Mouse (Mus musculus): ENCODE results near the gene Odc1. TPM values are rescaled to one million over a fixed set of nuclear protein-coding genes. Genes with fewer than 3 reads are reported as not detected.
A peak's percentile ranks its signal among the peaks of the same experiment; 100 is the strongest.

The Odc1 gene
- 10 to 100 TPM; 51.0 to 56.8 TPM for total RNA-seq (2021)
- long read RNA-seq, experiment 1, transcript Odc1-201 (12 exons, 2,208 nt): major isoform, 54 of 67 reads
- long read RNA-seq, experiment 1, partial matches to known transcripts: 2 of 67 reads
- long read RNA-seq, experiment 1, other reads (novel, unspliced or antisense): 11 of 67 reads
- long read RNA-seq, experiment 2, transcript Odc1-201 (12 exons, 2,208 nt): major isoform, 38 of 48 reads
- long read RNA-seq, experiment 2, partial matches to known transcripts: 2 of 48 reads
- long read RNA-seq, experiment 2, other reads (novel, unspliced or antisense): 7 of 48 reads

DNA sequence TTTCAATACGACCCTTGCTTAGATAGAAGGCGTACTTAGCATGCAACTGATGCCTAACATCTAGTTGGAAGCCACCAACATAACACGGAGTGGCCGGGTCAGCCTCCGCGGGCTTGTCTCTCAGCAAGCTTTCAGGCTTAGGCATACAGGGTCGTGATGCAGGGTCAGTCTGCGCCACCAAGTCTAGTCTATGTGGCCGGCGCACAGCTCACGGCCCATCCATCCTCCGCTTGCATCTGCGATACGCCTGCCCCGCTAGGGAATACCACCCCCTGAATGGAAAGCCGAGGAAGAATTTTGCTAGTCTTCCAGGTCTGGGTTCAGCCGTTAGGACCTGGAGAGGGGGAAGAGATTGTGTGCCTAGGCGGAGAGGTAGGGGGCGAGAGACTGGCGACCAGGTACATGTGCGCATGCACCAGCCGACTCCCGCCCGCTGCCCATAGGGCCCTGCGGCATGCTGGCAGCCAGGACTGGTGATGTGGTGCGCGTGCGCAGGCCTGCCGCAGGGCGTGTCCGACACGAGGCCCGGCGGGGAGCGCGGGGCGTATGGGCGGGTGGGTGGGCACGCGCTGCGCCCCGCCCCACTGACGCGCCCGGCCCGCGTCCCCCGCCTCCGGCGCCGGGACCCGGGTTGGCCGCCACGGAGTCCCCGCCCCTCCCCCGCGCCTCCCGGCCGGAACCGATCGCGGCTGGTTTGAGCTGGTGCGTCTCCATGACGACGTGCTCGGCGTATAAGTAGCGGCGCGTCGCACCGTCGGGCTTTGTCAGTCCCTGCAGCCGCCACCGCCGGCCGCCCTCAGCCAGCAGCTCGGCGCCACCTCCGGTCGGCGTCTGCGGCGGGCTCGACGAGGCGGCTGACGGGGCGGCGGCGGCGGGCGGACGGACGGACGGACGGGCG lies at the start of gene Odc1:
Gene Odc1, plus strand, starts transcription at position 586 of the 898 bp plus-strand sequence.
- peak; percentile 98 to 99 for DNase-seq (ENCODE audit: low spot score in 2 of 2)
- intact Hi-C loops (cut with DNase I): loop anchor here (5.0 to 10.0 kb wide), 2 partner anchors 122 to 710 kb away; no protein-coding TSS in a partner anchor

DNA sequence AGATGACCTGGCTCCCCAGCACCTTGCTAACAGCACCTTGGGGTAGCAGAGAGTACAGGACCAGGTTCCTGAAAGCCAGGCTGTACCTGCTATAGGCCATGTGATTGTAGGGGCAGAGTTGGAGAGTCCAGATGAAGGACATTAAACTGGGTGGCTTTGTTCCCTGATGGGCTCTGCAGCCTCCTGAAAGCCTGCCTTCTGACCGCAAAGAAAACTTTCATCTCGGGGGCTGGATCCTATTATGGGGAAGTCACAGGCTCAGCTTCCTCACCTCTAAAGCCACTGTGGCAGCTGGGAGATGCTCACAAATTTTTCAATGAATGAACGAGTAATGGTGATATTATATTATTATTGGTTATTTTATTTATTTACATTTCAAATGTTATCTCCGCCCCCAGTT lies 49.8 kb upstream of the Odc1 start:
- no peak for DNase-seq (ENCODE audit: low spot score in 2 of 2)
- intact Hi-C loops (cut with DNase I): no loop called here

DNA sequence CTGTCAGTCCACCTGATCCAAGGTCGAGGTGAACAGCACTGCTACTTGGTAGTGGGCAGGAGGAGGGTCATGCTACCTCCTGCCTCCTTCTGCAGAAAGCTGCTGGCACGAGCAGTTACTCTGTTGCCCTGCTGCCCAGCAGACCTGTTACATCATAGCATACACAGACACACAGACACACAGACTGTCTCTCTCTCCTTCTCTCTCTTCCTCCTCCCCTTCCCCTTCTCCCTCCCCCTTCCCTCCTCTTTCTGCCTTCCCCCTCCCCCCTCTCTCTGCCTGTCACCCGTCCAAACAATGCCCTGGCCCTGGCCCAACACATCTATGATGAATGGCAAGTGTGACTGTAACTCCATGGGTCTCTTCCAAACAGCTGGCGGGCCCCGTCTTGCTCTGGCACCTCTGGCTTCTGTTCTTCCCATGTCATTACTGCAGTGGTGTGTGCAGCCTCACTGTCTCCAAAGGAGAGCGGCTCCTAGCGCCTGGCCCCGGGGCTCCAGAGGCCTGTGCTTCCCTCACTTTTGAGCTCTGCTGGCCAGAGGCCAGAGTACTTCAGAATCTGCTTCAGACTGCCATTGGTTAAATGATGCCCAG lies 48.6 kb upstream of the Odc1 start:
- no peak for DNase-seq (ENCODE audit: low spot score in 2 of 2)
- intact Hi-C loops (cut with DNase I): no loop called here

DNA sequence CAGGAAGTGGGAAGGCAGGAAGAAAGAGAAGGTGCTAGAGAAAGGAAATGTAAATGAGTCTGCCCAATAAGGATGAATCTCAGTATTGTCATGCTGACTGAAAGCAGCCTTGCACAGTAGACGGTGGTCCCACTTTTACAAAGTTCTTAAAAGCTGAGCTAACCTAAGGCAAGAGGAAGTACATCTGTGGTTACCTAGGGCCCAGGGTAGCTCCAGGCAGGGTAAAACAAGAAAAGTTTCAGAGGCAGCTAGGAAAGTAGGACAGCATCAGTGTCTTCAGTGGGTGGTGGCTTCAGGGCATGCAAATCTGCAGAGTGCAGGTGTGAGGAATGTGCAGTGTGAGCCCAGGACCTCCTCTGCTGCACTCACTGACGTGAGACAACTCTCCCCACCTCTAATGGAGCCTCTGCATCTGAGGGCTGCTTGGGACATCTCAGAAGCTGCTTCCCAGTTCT lies 38.9 kb upstream of the Odc1 start:
- intact Hi-C loops (cut with DNase I): no loop called here
- DNase-seq (ENCODE audit: low spot score in 2 of 2): no peak

DNA sequence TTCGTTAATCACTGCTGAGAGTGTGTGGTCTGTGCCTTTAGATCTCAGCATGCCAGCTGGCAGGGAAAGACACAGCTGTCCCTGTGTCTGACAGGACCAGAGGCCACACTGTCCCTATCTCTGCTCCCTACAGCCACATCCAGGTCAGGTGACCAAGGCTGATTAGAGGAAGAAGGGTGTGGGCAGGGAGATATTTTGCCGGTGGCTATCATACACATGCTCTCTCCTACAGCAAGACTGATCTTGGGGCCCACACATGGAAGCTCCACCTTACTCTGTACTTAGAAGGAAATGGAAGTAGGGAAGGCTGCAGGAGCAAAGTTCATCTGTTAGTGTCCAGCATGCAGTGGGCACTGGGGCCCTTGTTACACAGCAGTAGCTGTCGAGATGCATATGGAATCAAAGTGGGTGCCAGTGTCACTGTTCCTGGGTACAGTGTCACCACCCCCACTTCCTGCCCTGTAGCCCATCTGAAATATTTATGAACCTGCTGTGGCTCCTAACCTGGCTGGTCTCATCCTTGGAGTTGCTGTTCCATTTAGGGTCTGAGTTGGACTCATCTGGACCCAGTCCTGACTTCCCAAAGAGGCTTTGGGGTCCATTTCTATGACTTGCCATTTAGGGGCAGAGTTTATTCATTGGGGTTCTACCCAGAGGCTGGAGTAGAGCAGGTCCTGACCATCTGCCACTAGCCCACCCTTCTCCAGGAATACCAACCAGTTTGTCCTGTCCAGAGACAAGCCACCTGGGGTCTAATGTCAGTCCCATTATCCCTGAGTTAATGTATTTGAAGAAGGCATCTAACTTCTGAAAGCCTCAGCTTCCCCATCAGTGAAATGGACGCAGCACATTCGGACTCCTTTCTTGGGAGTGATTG lies 38.2 kb upstream of the Odc1 start:
- no peak for DNase-seq (ENCODE audit: low spot score in 2 of 2)

DNA sequence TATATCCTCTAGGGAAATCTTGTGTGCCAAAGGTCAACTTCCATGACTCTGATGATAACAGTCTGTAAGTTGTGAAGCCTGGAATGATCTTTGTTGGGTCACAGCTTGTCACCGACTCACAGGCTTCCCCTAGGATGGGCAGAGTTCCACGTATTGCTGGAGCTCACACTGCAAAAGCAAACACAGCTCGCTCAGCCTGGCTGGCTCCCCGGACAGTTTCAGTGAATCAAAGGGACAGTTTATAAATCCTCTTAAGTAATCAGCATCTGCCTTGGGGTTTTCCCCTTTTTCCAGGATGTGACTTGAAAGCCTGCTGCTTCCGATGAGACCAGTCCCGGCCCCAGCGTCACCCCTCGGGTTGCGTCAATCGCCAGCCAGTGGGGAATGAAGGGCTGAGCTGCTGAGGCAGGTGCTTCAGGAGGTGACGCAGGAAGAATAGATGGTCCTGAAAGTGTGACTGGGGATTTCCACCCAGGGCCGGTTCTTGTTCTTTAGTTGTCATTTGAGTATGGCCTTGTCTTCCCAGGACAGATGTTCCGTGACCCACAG lies 37.5 kb upstream of the Odc1 start:
- intact Hi-C loops (cut with DNase I): no loop called here
- DNase-seq (ENCODE audit: low spot score in 2 of 2): peak; percentile 8 to 37

More for the DNA sequence above, 38.2 kb upstream of the Odc1 start:
- intact Hi-C loops (cut with DNase I): no loop called here

DNA sequence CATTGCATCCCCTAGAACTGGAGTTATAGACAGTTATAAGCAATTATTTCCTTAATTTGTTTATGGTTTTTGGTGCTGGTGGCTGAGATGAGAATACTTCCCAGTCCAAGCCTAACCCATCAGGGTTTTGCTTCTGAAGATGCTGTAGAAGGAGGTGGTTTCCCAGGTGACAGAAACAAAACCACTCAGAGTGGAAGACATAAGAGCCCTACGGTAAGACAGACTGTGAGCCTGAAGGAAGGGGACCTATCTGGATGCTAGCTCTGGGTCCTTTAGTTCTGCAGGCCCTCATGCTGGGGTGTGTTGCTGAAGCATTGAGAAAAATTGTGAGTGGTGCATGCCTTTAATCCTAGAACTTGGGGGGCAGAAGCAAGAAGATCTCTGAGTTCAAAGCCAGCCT lies 35.3 kb upstream of the Odc1 start:
- intact Hi-C loops (cut with DNase I): no loop called here
- no peak for DNase-seq (ENCODE audit: low spot score in 2 of 2)

DNA sequence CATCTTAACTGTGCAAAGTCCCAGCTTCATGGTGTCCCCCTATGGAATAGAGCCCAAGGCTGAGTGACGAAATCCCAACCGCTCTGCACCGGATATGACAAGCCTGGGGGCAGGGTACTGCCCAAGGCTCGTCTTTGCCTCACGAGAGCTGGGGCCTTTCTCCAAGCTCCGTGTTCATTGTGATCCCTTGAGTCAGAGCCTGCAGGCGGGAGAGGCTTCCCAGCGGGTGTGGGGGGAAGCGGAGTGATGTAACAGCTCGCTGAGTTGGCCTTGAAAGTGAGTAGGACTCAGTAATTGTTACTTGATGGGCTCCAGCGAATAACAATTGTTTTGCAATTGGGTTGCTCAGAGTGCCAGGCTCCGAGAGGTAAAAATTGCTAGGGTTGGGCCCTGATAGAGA lies 34.4 kb upstream of the Odc1 start:
- DNase-seq (ENCODE audit: low spot score in 2 of 2): no peak
- intact Hi-C loops (cut with DNase I): no loop called here

DNA sequence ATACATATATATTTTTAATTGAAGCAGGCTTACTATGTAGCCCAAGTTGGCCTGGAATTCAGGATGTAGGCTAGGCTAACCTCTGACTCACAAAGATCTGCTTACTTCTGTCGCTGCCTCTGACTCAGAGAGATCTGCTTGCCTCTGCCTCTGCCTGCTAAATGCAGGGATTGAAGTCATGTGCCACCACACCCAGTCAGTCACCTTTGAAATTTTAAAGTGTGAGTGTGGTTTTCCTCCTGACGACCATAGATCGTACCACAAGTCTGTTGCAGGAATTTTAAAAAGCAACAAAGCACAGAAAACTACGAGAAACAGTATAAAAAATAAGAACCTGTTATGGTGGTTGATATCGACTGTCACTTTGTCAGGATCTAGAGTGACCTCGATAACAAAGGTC lies 33.6 kb upstream of the Odc1 start:
- intact Hi-C loops (cut with DNase I): no loop called here
- DNase-seq (ENCODE audit: low spot score in 2 of 2): no peak

DNA sequence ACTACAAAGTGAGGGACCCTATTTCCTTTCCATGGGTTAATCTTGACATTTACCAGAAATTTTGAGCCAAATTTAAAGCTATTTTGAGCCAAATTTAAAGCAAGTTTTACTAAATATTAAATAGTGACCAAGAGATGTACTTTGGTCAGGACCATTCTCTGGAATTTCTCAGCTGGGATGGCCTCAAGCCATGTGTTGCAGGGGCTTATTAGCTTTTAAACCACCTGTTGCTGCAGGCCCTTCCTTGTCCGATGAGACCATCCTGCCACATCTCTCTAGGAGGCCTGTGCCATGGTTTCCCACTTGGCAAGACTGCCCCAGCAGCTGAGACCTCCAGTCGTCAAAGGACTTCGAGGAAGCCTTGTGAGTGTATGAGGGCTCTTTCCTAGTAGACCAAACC lies 15.4 kb upstream of the Odc1 start:
- intact Hi-C loops (cut with DNase I): no loop called here
- no peak for DNase-seq (ENCODE audit: low spot score in 2 of 2)

DNA sequence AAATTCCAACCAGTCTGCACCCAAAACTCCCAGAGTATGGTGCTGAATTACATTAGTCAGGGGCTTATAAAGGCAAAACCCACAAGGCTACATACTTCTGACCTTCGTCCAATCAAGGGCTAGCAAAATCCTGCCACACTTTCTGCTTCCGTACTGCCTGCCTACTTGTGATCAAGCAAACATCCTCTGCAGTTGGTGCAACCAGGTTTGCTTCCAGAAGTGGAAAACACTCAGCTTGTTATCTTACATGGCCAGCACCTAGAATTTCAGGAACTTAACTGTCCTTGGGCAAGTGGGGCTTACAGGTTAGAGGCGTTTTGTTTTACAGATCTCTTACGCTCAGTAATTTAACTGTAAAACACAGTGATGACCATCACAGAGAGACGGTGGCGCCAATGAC lies 14.9 kb upstream of the Odc1 start:
- intact Hi-C loops (cut with DNase I): no loop called here
- no peak for DNase-seq (ENCODE audit: low spot score in 2 of 2)

DNA sequence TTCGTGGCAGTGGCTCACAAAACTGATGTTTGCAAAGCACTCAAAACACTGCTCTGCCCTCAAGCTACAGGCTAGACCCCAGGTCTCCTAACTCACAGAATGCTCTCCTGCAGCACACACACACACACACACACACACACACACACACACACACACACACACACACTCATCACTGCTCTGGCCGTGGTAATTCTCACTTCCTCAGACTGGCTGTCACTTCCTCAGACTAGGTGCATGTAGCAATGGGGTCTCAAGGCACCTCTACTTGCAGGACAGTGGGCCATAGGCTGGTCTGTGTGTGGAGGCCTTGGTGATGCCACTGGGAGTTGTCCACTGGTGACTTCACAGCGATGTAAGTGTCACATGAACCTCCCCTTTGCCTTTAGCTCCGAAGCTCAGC lies 13.8 kb upstream of the Odc1 start:
- intact Hi-C loops (cut with DNase I): no loop called here
- no peak for DNase-seq (ENCODE audit: low spot score in 2 of 2)

DNA sequence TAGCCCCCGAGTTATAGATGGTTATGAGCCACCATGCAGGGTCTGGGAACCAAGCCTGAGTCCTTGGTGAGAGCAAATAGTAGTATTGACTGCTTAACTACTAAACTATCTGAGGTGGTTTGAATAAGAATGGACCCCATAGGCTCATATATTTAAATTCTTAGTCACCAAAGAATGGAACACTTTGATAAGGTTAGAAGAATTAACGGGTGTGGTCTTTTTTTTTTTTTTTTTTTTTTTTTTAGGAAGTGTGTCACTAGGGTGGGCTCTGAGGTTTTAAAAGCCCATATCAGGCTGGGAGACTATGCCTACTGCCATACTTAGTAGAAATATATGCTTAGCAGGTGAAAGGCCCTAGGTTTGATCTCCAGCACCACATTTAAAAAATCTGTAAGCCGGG lies 8.4 kb upstream of the Odc1 start:
- intact Hi-C loops (cut with DNase I): no loop called here

DNA sequence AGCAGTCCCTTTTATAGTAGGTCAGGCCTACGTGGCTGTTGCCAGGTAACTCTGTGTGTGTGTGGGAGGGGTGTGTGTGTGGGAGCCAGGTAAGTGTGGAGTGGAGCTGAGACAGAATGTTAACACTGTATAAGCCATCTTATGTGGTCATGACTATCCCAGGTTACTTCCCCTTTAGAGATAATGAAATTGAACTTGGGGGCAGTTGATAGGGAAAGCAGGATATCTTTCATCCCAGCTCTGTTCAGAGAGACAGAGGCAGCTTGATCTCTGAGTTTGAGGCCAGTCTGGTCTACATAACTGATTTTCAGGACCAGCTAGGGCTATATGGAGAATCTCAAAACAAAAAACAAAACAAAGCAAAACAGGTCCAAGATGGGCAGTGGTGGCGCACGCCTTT lies 7.4 kb upstream of the Odc1 start:
- DNase-seq (ENCODE audit: low spot score in 2 of 2): no peak
- intact Hi-C loops (cut with DNase I): no loop called here

More for the DNA sequence above, 8.4 kb upstream of the Odc1 start:
- DNase-seq (ENCODE audit: low spot score in 2 of 2): no peak

DNA sequence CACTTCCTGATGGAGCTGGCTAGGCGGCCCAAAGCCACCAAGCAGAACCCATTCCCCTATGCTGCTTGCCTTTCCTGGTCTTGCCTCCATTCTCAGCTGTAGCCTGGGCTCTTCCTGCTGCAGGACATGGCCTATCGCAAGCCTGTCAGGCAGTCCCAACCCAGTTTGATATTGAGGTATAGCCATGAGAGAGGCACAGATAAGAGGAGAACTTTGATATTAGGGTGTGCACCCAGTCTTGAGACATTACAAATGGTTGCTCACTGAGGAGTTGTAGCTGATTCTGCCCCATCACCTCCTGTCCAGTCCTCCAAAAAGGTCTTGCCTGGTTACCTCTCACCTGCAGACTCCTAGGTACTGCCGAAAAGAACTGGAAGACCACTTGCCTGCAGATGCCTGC lies 6.5 kb upstream of the Odc1 start:
- DNase-seq (ENCODE audit: low spot score in 2 of 2): no peak
- intact Hi-C loops (cut with DNase I): no loop called here

DNA sequence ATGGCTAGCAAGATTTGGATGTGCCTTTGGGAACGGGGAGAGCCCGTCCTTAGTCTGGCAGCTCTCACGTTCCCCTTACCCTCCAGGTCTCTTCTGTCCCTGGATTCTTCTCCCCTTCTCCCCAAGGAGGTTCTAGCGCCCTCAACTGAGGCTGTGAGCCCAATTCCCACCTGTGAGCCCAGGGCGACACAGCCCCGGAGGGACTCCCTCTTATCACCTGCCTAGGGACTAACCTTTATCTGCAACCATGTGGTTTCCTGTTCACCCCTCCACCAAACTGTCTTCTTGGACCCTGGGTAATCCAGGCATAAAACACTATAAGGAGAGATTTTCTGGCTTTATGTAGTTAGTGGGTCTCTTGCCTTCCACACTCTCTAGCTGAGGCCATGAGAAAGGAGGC lies 5.6 kb upstream of the Odc1 start:
- intact Hi-C loops (cut with DNase I): no loop called here

DNA sequence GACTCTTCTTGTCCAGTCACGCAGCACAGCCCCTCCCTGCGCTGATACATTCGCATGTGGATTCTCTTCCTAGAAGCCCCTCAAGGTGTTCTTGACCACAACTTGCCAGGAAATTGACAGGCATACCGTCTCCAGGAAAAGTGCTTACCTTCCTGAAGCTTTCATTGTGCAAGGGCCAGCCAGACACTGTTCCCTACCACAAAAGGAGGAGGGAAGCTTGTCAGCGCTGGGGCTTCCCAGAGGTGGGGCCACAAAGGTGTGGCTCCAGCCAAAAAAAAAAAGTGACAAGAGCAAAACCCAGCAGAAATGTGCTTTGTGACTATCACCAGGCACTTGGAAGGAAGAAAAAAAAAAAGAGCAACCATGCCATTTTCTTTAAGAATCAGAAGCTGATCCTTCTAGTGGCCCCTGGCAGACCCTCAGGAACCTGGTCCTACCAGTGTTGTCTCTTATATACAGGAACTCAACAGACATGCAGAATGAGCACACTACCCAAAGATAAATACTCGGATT lies 4.5 kb upstream of the Odc1 start:
- intact Hi-C loops (cut with DNase I): loop anchor here (5.0 to 10.0 kb wide), 2 partner anchors 118 to 705 kb away; no protein-coding TSS in a partner anchor
- no peak for DNase-seq (ENCODE audit: low spot score in 2 of 2)

More for the DNA sequence above, 5.6 kb upstream of the Odc1 start:
- no peak for DNase-seq (ENCODE audit: low spot score in 2 of 2)

DNA sequence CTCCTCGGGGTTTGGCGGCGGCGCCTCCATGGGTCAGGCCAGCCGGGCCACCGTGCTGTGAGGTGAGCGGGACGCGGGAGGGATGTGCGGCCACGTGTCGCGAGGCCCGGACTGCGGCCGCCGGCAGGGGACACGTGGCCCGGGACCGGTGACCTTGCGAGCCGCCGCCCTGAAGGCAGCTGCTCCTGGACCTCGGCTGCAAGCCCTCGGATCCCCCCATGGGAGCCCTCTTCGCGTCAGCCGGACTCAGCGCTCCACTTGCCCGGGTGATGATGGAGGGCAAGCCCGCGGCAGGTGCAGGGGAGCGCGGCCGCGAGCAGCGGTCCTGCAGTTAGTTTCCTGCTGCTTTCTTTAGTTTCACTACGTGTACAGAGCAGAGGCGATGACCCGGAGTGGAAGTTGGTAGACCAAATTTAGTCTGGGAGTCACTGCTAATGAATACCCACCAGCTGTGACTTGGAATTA lies 545 bp downstream of the Odc1 start:
- peak in 1 of 2 experiments; percentile 48 for DNase-seq (ENCODE audit: low spot score in 2 of 2)
- intact Hi-C loops (cut with DNase I): loop anchor here (10.0 kb wide), 1 partner anchor 710 kb away; no protein-coding TSS in a partner anchor
